Mouse (Mus musculus): ENCODE results near the gene Rassf10. TPM values are rescaled to one million over a fixed set of nuclear protein-coding genes. Genes with fewer than 3 reads are reported as not detected.

Gene Rassf10
- polyA plus RNA-seq, 1 experiment from 2014 or later: 6.8 TPM

DNA sequence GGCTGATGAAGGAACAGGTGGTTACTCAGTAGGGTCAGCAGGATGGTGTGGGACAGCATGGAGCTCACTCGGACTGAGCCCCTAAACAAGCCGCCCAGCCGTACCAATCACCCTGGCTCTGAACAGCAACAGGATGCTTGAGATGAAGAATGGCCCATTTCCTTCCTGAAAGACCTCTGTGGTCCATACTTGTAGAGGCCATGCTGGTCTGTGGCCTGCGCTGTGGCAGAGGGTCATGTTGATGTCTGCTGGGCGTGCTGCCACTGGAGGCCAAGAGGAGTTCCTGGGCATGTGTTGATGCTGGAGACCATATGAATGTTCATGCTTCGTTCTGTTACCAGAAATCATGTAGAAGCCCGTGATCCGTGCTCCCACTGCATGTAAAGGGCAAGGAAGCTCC is 16.7 kb upstream of the Rassf10 start:
- no peaks in the 10 kb centered on the region for H3K36me3 ChIP-seq (ENCODE audit: control insufficient read depth, insufficient read depth, low read length)
- H3K27me3 ChIP-seq (ENCODE audit: control insufficient read depth, insufficient read depth, low read length): no peaks in the 10 kb centered on the region
- H3K4me3 ChIP-seq (ENCODE audit: low read depth, low read length): no peak overlapping the region
- 90% methylated on average over 8 of the region's 8 CpGs for WGBS
- H3K9me3 ChIP-seq (ENCODE audit: control insufficient read depth, low read length): no peaks in the 10 kb centered on the region
- H3K9ac ChIP-seq (ENCODE audit: low read length): no peak overlapping the region
- DNase-seq (ENCODE audit: low spot score) (no peak), ATAC-seq (ENCODE audit: low FRiP score, low TSS enrichment) (no peak)
- H3K4me2 ChIP-seq (replicated peaks; ENCODE audit: low read depth): no peak overlapping the region
- no peaks in the 10 kb centered on the region for H3K4me1 ChIP-seq (replicated peaks; ENCODE audit: control insufficient read depth, insufficient read depth)
- no peak overlapping the region for H3K27ac ChIP-seq (replicated peaks)
- no peak for TF ChIP-seq CTCF (IDR thresholded peaks at IDR 0.05; ENCODE audit: low read depth)
- no peak for TF ChIP-seq EP300 (optimal IDR thresholded peaks at IDR 0.05)

DNA sequence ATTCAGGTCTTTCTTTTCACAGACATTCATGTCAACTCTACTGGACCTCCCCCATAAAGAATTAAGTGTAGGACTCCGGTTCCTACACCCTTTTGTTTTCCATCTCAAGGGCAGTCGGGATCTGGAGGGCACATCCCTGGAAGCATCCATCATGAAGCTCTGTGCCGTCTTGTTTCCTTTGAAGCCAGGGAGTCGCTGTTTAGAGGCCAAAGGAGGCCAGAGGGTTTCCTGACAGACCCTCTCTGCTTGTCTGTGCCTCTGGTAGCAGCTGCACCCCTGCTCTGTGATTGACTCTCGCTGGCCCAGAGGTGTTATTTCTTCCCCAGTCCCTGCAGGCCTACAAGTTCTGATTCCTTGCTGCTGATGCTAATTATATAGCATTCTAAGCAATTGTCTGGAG is 14.8 kb upstream of the Rassf10 start:
- H3K27me3 ChIP-seq (ENCODE audit: control insufficient read depth, insufficient read depth, low read length): no peaks in the 10 kb centered on the region
- DNase-seq (ENCODE audit: low spot score): no peak
- no peak for TF ChIP-seq CTCF (IDR thresholded peaks at IDR 0.05; ENCODE audit: low read depth)
- no peak for TF ChIP-seq EP300 (optimal IDR thresholded peaks at IDR 0.05)
- H3K4me3 ChIP-seq (ENCODE audit: low read depth, low read length): no peak overlapping the region
- no peak for ATAC-seq (ENCODE audit: low FRiP score, low TSS enrichment)
- no peak overlapping the region for H3K9ac ChIP-seq (ENCODE audit: low read length)
- 37% methylated on average over 5 of the region's 5 CpGs for WGBS
- H3K9me3 ChIP-seq (ENCODE audit: control insufficient read depth, low read length): no peaks in the 10 kb centered on the region
- H3K4me1 ChIP-seq (replicated peaks; ENCODE audit: control insufficient read depth, insufficient read depth): no peaks in the 10 kb centered on the region
- no peaks in the 10 kb centered on the region for H3K36me3 ChIP-seq (ENCODE audit: control insufficient read depth, insufficient read depth, low read length)
- H3K27ac ChIP-seq (replicated peaks): no peak overlapping the region
- no peak overlapping the region for H3K4me2 ChIP-seq (replicated peaks; ENCODE audit: low read depth)

DNA sequence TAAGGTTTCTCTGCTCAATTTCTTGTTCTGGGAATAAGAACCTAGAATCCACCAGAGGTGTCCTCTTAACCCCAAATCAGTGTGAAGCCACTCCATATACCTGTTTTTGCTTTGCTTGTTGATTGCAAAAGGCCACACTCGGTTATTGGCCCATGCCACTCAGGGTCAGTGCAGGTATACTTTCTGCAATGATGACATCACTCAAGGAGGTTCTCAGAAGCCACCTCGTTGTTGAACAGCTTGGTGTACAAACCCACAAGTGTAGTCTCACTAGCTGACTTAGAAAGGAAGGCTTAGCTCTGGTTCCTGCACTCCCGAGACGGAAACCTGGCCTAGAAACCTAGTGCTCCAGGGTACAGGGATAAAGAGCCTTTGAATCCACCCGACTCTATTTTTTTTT is 11.2 kb upstream of the Rassf10 start:
- Histone ChIP-seq H3K36me3 (ENCODE audit: control insufficient read depth, insufficient read depth, low read length) (no peaks in the 10 kb centered on the region), H3K4me3 (ENCODE audit: low read depth, low read length) (no peak overlapping the region), H3K4me1 (replicated peaks; ENCODE audit: control insufficient read depth, insufficient read depth) (no peaks in the 10 kb centered on the region), H3K27me3 (ENCODE audit: control insufficient read depth, insufficient read depth, low read length) (no peaks in the 10 kb centered on the region), H3K27ac (replicated peaks) (no peak overlapping the region), H3K4me2 (replicated peaks; ENCODE audit: low read depth) (no peak overlapping the region), H3K9ac (ENCODE audit: low read length) (no peak overlapping the region), H3K9me3 (ENCODE audit: control insufficient read depth, low read length) (no peaks in the 10 kb centered on the region)
- ATAC-seq (ENCODE audit: low FRiP score, low TSS enrichment) (no peak), DNase-seq (ENCODE audit: low spot score) (no peak)
- no peak for TF ChIP-seq CTCF (IDR thresholded peaks at IDR 0.05; ENCODE audit: low read depth)
- no peak for TF ChIP-seq EP300 (optimal IDR thresholded peaks at IDR 0.05)
- 58% methylated on average over 5 of the region's 5 CpGs for WGBS

DNA sequence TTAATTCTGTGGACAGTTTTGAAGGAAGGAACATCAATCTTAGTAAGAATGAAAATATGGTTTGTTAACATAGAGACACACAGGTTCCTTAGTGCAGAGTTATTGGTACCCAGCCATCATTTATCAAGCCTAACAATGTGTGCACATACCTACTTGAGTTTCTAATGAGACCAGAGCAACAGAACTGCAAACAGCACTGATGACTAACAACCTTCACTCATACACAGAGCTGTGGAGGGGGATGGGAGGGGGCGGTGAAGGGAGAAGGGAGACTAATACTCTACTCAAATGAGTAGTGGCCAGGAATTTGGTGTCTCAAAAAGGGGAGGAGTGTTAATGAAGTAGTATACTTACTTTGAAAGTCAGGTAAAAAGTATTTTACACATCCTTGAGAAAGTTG is 10.7 kb upstream of the Rassf10 start:
- H3K4me1 ChIP-seq (replicated peaks; ENCODE audit: control insufficient read depth, insufficient read depth): no peaks in the 10 kb centered on the region
- no peak overlapping the region for H3K9ac ChIP-seq (ENCODE audit: low read length)
- TF ChIP-seq EP300 (optimal IDR thresholded peaks at IDR 0.05): no peak
- no peak for TF ChIP-seq CTCF (IDR thresholded peaks at IDR 0.05; ENCODE audit: low read depth)
- H3K27me3 ChIP-seq (ENCODE audit: control insufficient read depth, insufficient read depth, low read length): no peaks in the 10 kb centered on the region
- no peak overlapping the region for H3K4me3 ChIP-seq (ENCODE audit: low read depth, low read length)
- H3K4me2 ChIP-seq (replicated peaks; ENCODE audit: low read depth): no peak overlapping the region
- DNase-seq (ENCODE audit: low spot score) (no peak), ATAC-seq (ENCODE audit: low FRiP score, low TSS enrichment) (no peak)
- no peaks in the 10 kb centered on the region for H3K9me3 ChIP-seq (ENCODE audit: control insufficient read depth, low read length)
- no peaks in the 10 kb centered on the region for H3K36me3 ChIP-seq (ENCODE audit: control insufficient read depth, insufficient read depth, low read length)
- WGBS: 56% methylated on average over 1 of the region's 1 CpGs
- H3K27ac ChIP-seq (replicated peaks): no peak overlapping the region

DNA sequence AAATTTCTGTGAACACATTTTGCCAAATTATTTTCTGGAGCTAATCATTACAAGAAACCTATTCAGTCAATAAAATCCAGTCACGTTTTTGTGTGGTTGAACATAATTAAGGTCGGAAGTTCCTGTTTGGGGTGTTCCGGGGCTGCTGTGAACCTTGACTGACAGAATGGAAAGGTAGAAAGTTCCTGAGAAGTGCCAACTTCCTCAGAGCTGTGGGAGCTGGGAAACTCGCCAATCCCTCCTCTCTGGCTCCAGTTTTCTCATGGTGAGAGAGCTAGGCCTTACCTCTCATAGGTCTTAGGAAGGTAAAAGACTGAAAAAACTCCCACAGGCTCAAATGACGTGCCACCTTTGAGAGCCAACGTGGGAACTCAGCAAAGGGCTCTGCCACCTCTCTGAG is 7.1 kb upstream of the Rassf10 start:
- 39% methylated on average over 6 of the region's 6 CpGs for WGBS
- Histone ChIP-seq H3K36me3 (ENCODE audit: control insufficient read depth, insufficient read depth, low read length) (no peaks in the 10 kb centered on the region), H3K4me1 (replicated peaks; ENCODE audit: control insufficient read depth, insufficient read depth) (no peaks in the 10 kb centered on the region), H3K9ac (ENCODE audit: low read length) (no peak overlapping the region), H3K27me3 (ENCODE audit: control insufficient read depth, insufficient read depth, low read length) (no peaks in the 10 kb centered on the region), H3K4me3 (ENCODE audit: low read depth, low read length) (no peak overlapping the region), H3K4me2 (replicated peaks; ENCODE audit: low read depth) (no peak overlapping the region), H3K9me3 (ENCODE audit: control insufficient read depth, low read length) (no peaks in the 10 kb centered on the region), H3K27ac (replicated peaks) (no peak overlapping the region)
- DNase-seq (ENCODE audit: low spot score) (no peak), ATAC-seq (ENCODE audit: low FRiP score, low TSS enrichment) (no peak)
- TF ChIP-seq CTCF (IDR thresholded peaks at IDR 0.05; ENCODE audit: low read depth) (no peak), EP300 (optimal IDR thresholded peaks at IDR 0.05) (no peak)

DNA sequence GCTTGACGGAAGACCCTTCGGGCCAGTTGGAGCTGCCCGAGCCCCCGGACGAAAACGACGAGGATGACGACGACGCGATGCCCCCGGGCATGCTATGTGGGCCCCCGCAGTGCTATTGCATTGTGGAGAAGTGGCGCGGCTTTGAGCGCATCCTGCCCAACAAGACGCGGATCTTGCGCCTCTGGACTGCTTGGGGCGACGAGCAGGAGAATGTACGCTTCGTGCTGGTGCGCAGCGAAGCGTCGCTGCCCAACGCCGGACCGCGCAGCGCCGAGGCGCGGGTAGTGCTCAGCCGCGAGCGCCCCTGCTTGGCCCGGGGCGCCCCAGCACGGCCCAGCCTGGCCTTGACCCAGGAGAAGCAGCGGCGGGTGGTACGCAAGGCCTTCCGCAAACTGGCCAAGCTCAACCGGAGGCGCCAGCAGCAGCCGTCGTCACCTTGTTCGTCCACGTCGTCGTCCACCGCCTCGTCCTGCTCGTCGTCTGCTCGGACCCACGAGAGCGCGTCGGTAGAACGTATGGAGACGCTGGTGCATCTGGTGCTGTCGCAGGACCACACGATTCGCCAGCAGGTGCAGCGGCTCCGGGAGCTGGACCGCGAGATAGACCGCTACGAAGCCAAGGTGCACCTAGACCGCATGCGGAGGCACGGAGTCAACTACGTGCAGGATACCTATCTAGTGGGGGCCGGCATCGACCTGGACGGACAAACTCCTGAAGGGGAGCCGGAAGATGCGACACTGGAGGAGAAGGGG is 765 bp downstream of the Rassf10 start:
- no peaks in the 10 kb centered on the region; the same call in 1 of the 2 replicates for H3K4me1 ChIP-seq (replicated peaks; ENCODE audit: control insufficient read depth, insufficient read depth)
- peak overlapping the region; percentile 67; the same call in 1 of the 2 replicates for H3K27ac ChIP-seq (replicated peaks)
- DNase-seq (ENCODE audit: low spot score): peak; percentile 56
- peak overlapping the region; percentile 58 for H3K4me3 ChIP-seq (ENCODE audit: low read depth, low read length)
- H3K27me3 ChIP-seq (ENCODE audit: control insufficient read depth, insufficient read depth, low read length): no peaks in the 10 kb centered on the region; the same call in 1 of the 2 replicates
- H3K36me3 ChIP-seq (ENCODE audit: control insufficient read depth, insufficient read depth, low read length): no peaks in the 10 kb centered on the region
- no peaks in the 10 kb centered on the region for H3K9me3 ChIP-seq (ENCODE audit: control insufficient read depth, low read length)
- ATAC-seq (ENCODE audit: low FRiP score, low TSS enrichment): peak; percentile 32; the same call in 1 of the 2 replicates
- TF ChIP-seq CTCF (IDR thresholded peaks at IDR 0.05; ENCODE audit: low read depth) (no peak), EP300 (optimal IDR thresholded peaks at IDR 0.05) (no peak)
- H3K9ac ChIP-seq (ENCODE audit: low read length): peak overlapping the region; percentile 72
- 1% methylated on average over 81 of the region's 82 CpGs for WGBS
- peak overlapping the region; percentile 86 for H3K4me2 ChIP-seq (replicated peaks; ENCODE audit: low read depth)

All from stomach, postnatal 0 days (tissue).